Mouse (Mus musculus) CH12.LX (cell line): ENCODE measurements at regions not wholly inside any gene's neighbourhood (a gene's known extent, or its start where the extent isn't known, plus 50 kb on each side); places are given as distances from the start of the nearest gene placed in this dataset.

Experiments
- DNase-seq: peaks from one replicate; pipeline ENCODE4 v3.0.0-alpha.2; 2013; ENCODE audit errors: extremely low read depth
- H3K27ac ChIP-seq: 2 replicates; pipeline ENCODE4 v1.5.1; 2012; ENCODE audit warnings: low read depth, mild to moderate bottlenecking, control low read depth, moderate library complexity; ENCODE audit not compliant: insufficient read depth
- H3K27me3 ChIP-seq: replicated peaks from 2 replicates; pipeline ENCODE3; 2012; ENCODE audit warnings: inconsistent platforms
- H3K36me3 ChIP-seq, 2 experiments: replicated peaks in 1 of 2; 2 replicates each; pipeline versions ENCODE3 to v1.6.1; 2012; ENCODE audit warnings: inconsistent platforms in 1 of 2, low read length in 1 of 2, mild to moderate bottlenecking in 1 of 2, mixed read lengths in 1 of 2, moderate library complexity in 1 of 2; ENCODE audit not compliant: control insufficient read depth in 1 of 2, insufficient read depth in 1 of 2
- H3K4me1 ChIP-seq, 2 experiments: 2 replicates each; pipeline ENCODE4 v1.6.1; 2012; ENCODE audit warnings: inconsistent platforms in 1 of 2, moderate library complexity in 1 of 2; ENCODE audit not compliant: insufficient read depth in 2 of 2, control insufficient read depth in 1 of 2
- H3K4me2 ChIP-seq: 2 replicates; pipeline ENCODE4 v1.6.1; 2012; ENCODE audit warnings: low read depth, mild to moderate bottlenecking, control low read depth; ENCODE audit not compliant: poor library complexity, insufficient read depth, severe bottlenecking
- H3K4me3 ChIP-seq, 3 experiments: fragments of 150-350 bp in 1 of 3; sonication (generic) in 1 of 3; replicated peaks in 1 of 3; 2 replicates each; pipeline versions ENCODE3 to v1.5.1; 2011 to 2012; ENCODE audit warnings: low read depth in 2 of 3, low read length in 2 of 3, mild to moderate bottlenecking in 2 of 3, moderate library complexity in 2 of 3, control low read depth in 1 of 3, improper control_type of control experiment in 1 of 3, inconsistent platforms in 1 of 3, mixed read lengths in 1 of 3; ENCODE audit not compliant: poor library complexity in 1 of 3
- H3K79me2 ChIP-seq: replicated peaks from 2 replicates; pipeline ENCODE4 v1.6.1; 2012; ENCODE audit warnings: mild to moderate bottlenecking, moderate library complexity; ENCODE audit not compliant: control insufficient read depth, poor library complexity, insufficient read depth, severe bottlenecking; ENCODE audit errors: extremely low read depth
- H3K9ac ChIP-seq: 2 replicates; pipeline ENCODE4 v1.6.1; 2012; ENCODE audit warnings: low read depth, mild to moderate bottlenecking, control low read depth, moderate library complexity; ENCODE audit not compliant: insufficient read depth
- H3K9me3 ChIP-seq: replicated peaks from 2 replicates; pipeline ENCODE3; 2012; ENCODE audit warnings: low read length, inconsistent platforms, mixed read lengths
- CHD1 ChIP-seq: IDR thresholded peaks from 2 replicates; pipeline ENCODE4 v1.6.1; 2012; ENCODE audit warnings: low read depth, low read length, improper control_type of control experiment, inconsistent platforms
- CTCF ChIP-seq, 2 experiments: IDR thresholded peaks in 1 of 2; conservative IDR thresholded peaks in 1 of 2; 2 replicates each; pipeline ENCODE4 v1.5.1; 2011 to 2012; ENCODE audit warnings: low read depth in 2 of 2, low read length in 2 of 2, improper control_type of control experiment in 1 of 2, inconsistent platforms in 1 of 2, mild to moderate bottlenecking in 1 of 2, moderate library complexity in 1 of 2
- E2F4 ChIP-seq: IDR thresholded peaks from 2 replicates; pipeline ENCODE4 v1.6.1; 2011; ENCODE audit warnings: low read depth, low read length, improper control_type of control experiment; ENCODE audit not compliant: insufficient replicate concordance
- EP300 ChIP-seq: IDR thresholded peaks from 2 replicates; pipeline ENCODE4 v1.6.1; 2011; ENCODE audit warnings: low read length, improper control_type of control experiment
- GABPA ChIP-seq: IDR thresholded peaks from 2 replicates; pipeline ENCODE4 v1.6.1; 2012; ENCODE audit warnings: low read depth, low read length, improper control_type of control experiment, inconsistent platforms; ENCODE audit not compliant: insufficient replicate concordance
- IRF4 ChIP-seq: IDR thresholded peaks from 2 replicates; pipeline ENCODE4 v1.6.1; 2014; ENCODE audit warnings: low read depth, mild to moderate bottlenecking, inconsistent platforms, low read length, improper control_type of control experiment
- JUND ChIP-seq: conservative IDR thresholded peaks from 2 replicates; pipeline ENCODE4 v1.6.1; 2011; ENCODE audit warnings: low read depth, low read length, improper control_type of control experiment
- KAT2A ChIP-seq: IDR thresholded peaks from 2 replicates; pipeline ENCODE4 v1.6.1; 2012; ENCODE audit warnings: low read length, improper control_type of control experiment, inconsistent platforms; ENCODE audit not compliant: insufficient replicate concordance
- MAFK ChIP-seq: IDR thresholded peaks from 2 replicates; pipeline ENCODE4 v1.6.1; 2011; ENCODE audit warnings: low read length, improper control_type of control experiment; ENCODE audit not compliant: insufficient replicate concordance
- MAX ChIP-seq: IDR thresholded peaks from 2 replicates; pipeline ENCODE4 v1.6.1; 2011; ENCODE audit warnings: low read length, improper control_type of control experiment
- NELFE ChIP-seq: IDR thresholded peaks from 2 replicates; pipeline ENCODE4 v1.6.1; 2011; ENCODE audit warnings: low read depth, low read length, improper control_type of control experiment
- RAD21 ChIP-seq: IDR thresholded peaks from 2 replicates; pipeline ENCODE4 v1.6.1; 2011; ENCODE audit warnings: low read depth, mild to moderate bottlenecking, low read length, improper control_type of control experiment, moderate library complexity
- SIN3A ChIP-seq: IDR thresholded peaks from 2 replicates; pipeline ENCODE4 v1.6.1; 2012; ENCODE audit warnings: low read length, improper control_type of control experiment, inconsistent platforms
- SMC3 ChIP-seq: IDR thresholded peaks from 2 replicates; pipeline ENCODE4 v1.6.1; 2011; ENCODE audit warnings: low read depth, low read length, improper control_type of control experiment
- TBP ChIP-seq: conservative IDR thresholded peaks from 2 replicates; pipeline ENCODE4 v1.6.1; 2011; ENCODE audit warnings: low read depth, low read length, improper control_type of control experiment
- TCF12 ChIP-seq: IDR thresholded peaks from 2 replicates; pipeline ENCODE4 v1.6.1; 2014; ENCODE audit warnings: low read depth, mild to moderate bottlenecking, inconsistent platforms, low read length, improper control_type of control experiment
- UBTF ChIP-seq: IDR thresholded peaks from 2 replicates; pipeline ENCODE4 v1.6.1; 2012; ENCODE audit warnings: low read depth, mild to moderate bottlenecking, inconsistent platforms, low read length, improper control_type of control experiment, moderate library complexity
- USF1 ChIP-seq: IDR thresholded peaks from 2 replicates; pipeline ENCODE4 v1.6.1; 2014; ENCODE audit warnings: low read depth, mild to moderate bottlenecking, inconsistent platforms, low read length, improper control_type of control experiment
- USF2 ChIP-seq: conservative IDR thresholded peaks from 2 replicates; pipeline ENCODE4 v1.6.1; 2011; ENCODE audit warnings: low read depth, low read length, improper control_type of control experiment
- ZMIZ1 ChIP-seq: IDR thresholded peaks from 2 replicates; pipeline ENCODE4 v1.6.1; 2012; ENCODE audit warnings: low read depth, mild to moderate bottlenecking, inconsistent platforms, low read length, improper control_type of control experiment
- dilution Hi-C: fragments of 300-500 bp; cut with MboI; formaldehyde crosslinking; loops from 2 replicates; pipeline ENCODE4 v1.14.3; 2020; ENCODE audit warnings: low sequenced_read_pairs; ENCODE audit not compliant: extremely low pct_unique_long_range_greater_than_20kb, extremely low pct_ligation_motif_present
- in situ Hi-C: fragments of 300-500 bp; cut with MboI; formaldehyde crosslinking; loops from 3 replicates; pipeline ENCODE4 v1.14.3; 2019; ENCODE audit warnings: low sequenced_read_pairs, low pct_ligation_motif_present, low pct_unique_long_range_greater_than_20kb, mixed read lengths

GRCm38 (mm10) chr1:146967534-146967933 is 473.0 kb downstream of the Brinp3 start:
- dilution Hi-C loops (no loop called here), in situ Hi-C loops (no loop called here)
- Histone ChIP-seq H3K27ac (no peak overlapping the region), H3K36me3 (no peaks in the 10 kb centered on the region), H3K27me3 (no peaks in the 10 kb centered on the region), H3K4me2 (no peak overlapping the region), H3K4me1 (no peaks in the 10 kb centered on the region), H3K9me3 (peaks cover 11% of the 10 kb centered on the region), H3K4me3 (no peak overlapping the region), H3K79me2 (no peaks in the 10 kb centered on the region), H3K9ac (no peak overlapping the region)
- DNase-seq: no peak
- TF ChIP-seq EP300: no peak
- no peak for TF ChIP-seq JUND
- no peak for TF ChIP-seq SMC3
- no peak for TF ChIP-seq RAD21
- TF ChIP-seq TBP: no peak
- TF ChIP-seq CHD1: no peak
- TF ChIP-seq SIN3A: no peak
- TF ChIP-seq UBTF: no peak
- TF ChIP-seq TCF12: no peak
- no peak for TF ChIP-seq USF2
- TF ChIP-seq GABPA: no peak
- no peak for TF ChIP-seq IRF4
- TF ChIP-seq MAFK: no peak
- no peak for TF ChIP-seq NELFE
- no peak for TF ChIP-seq KAT2A
- TF ChIP-seq USF1: no peak
- no peak for TF ChIP-seq E2F4
- TF ChIP-seq ZMIZ1: no peak
- TF ChIP-seq MAX: no peak

GRCm38 (mm10) chr1:146967993-146968392 is 473.4 kb downstream of the Brinp3 start:
- dilution Hi-C loops: no loop called here
- H3K27me3 ChIP-seq: no peaks in the 10 kb centered on the region
- H3K79me2 ChIP-seq: no peaks in the 10 kb centered on the region
- no peak overlapping the region for H3K4me3 ChIP-seq
- TF ChIP-seq CTCF (conservative IDR thresholded peaks at IDR 0.05 in 1 of 2, IDR thresholded peaks at IDR 0.05 in 1 of 2; ENCODE audit: low read depth in 2 of 2, low read length in 2 of 2): no peak
- H3K36me3 ChIP-seq: no peaks in the 10 kb centered on the region
- no peak overlapping the region for H3K27ac ChIP-seq
- DNase-seq: no peak
- peaks cover 11% of the 10 kb centered on the region for H3K9me3 ChIP-seq
- H3K4me1 ChIP-seq: no peaks in the 10 kb centered on the region
- no peak overlapping the region for H3K9ac ChIP-seq
- no peak overlapping the region for H3K4me2 ChIP-seq
- in situ Hi-C loops: no loop called here
